Mouse (Mus musculus): ENCODE data around the gene Klhl42. TPM values are rescaled to one million over a fixed set of nuclear protein-coding genes. Genes with fewer than 3 reads are reported as not detected.

Klhl42 gene
- polyA plus RNA-seq, 2 experiments, result 1.9 to 2.0 TPM

DNA sequence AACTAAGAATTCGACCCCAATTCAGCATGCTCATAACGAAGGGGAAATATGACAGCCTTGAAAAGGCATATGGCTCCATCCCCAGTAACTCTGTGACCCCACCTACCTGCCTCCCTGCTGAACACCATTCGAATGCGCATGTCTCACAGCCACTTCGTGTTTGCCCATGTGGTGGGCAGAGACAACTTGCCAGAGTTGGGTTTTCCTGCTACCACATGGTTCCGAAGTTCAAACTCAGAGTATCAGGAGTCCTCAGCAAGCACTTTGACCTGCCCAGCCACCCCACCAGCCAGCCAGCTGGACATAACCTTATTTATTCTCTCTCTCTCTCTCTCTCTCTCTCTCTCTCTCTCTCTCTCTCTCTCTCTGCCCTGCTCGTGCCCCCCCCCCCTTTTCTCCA is 3.4 kb upstream of the Klhl42 start:
- H3K4me1 ChIP-seq (replicated peaks; ENCODE audit: control insufficient read depth in 2 of 2, insufficient read depth in 2 of 2, low read length in 1 of 2), result peaks cover 2 to 7% of the 10 kb centered on the region in 2 experiments; a peak in 2 of 4 replicates
- DNase-seq (ENCODE audit: low read depth in 3 of 3, low spot score in 3 of 3), result no peak
- H3K27me3 ChIP-seq (ENCODE audit: control insufficient read depth, insufficient read depth, low read length), result peaks cover 5% of the 10 kb centered on the region; the same call in 1 of the 2 replicates
- TF ChIP-seq CTCF (IDR thresholded peaks at IDR 0.05; ENCODE audit: low read depth), result no peak
- no peak overlapping the region for H3K4me2 ChIP-seq (ENCODE audit: low read depth)
- H3K4me3 ChIP-seq (ENCODE audit: insufficient read depth in 1 of 2, low read depth in 2 of 2, low read length in 2 of 2), result no peak overlapping the region
- H3K9me3 ChIP-seq (ENCODE audit: control insufficient read depth, low read length), result no peaks in the 10 kb centered on the region
- H3K27ac ChIP-seq, result no peak overlapping the region
- no peak for ATAC-seq (ENCODE audit: insufficient read depth)
- H3K36me3 ChIP-seq (replicated peaks; ENCODE audit: control insufficient read depth, insufficient read depth, low read depth), result no peaks in the 10 kb centered on the region
- no peak overlapping the region for H3K9ac ChIP-seq (replicated peaks)
- 46% methylated on average over 7 of the region's 7 CpGs for WGBS (ENCODE audit: insufficient replicate concordance)

DNA sequence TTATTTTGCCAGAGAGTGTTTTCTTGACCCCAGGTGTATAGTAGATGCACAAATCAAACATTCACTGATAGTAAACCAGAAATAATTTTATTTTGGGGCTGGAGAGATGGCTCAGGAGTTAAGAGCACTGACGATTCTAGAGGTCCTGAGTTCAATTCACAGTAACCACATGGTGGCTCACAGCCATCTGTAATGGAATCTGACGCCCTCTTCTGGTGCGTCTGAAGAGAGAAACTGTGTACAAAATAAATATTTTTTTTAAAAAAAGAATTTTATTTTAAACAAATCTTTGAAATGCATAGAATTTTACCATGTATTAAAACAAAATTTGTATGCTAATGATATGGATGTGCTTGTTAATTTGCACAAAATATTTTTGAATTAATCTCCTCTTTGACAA is 2.7 kb upstream of the Klhl42 start:
- H3K4me2 ChIP-seq (ENCODE audit: low read depth), result no peak overlapping the region

DNA sequence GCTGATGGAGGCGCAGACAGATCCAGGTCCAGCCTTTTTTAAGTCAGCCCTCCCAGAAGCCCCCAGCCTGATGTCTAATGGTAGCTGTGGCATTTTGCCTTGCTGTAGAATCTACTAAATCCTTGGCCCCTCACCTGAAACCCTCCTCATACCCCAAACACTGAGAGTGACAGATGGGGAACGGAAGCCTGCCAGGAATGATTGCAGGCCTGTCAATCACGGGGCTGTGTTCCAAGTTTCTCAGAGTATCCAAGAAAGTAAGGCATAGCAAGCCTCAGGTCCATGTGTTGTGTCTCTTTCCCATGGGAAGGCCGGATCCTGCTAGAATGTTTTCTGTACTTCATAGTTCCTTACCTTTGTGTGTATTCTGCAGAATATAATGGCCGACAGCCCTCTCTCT is 988 bp upstream of the Klhl42 start:
- peaks cover 2 to 15% of the 10 kb centered on the region in 2 experiments; a peak in 2 of 4 replicates for H3K4me1 ChIP-seq (replicated peaks; ENCODE audit: control insufficient read depth in 2 of 2, insufficient read depth in 2 of 2, low read length in 1 of 2)
- ATAC-seq (ENCODE audit: insufficient read depth) (no peak), DNase-seq (ENCODE audit: low read depth in 3 of 3, low spot score in 3 of 3) (no peak)
- H3K4me2 ChIP-seq (ENCODE audit: low read depth), result peak overlapping the region; percentile 78
- no peaks in the 10 kb centered on the region for H3K36me3 ChIP-seq (replicated peaks; ENCODE audit: control insufficient read depth, insufficient read depth, low read depth)
- no peak overlapping the region for H3K9ac ChIP-seq (replicated peaks)
- no peak overlapping the region for H3K4me3 ChIP-seq (ENCODE audit: insufficient read depth in 1 of 2, low read depth in 2 of 2, low read length in 2 of 2)
- TF ChIP-seq EP300 (IDR thresholded peaks at IDR 0.05; ENCODE audit: low read depth) (no peak), CTCF (IDR thresholded peaks at IDR 0.05; ENCODE audit: low read depth) (no peak)
- no peaks in the 10 kb centered on the region for H3K9me3 ChIP-seq (ENCODE audit: control insufficient read depth, low read length)
- H3K27me3 ChIP-seq (ENCODE audit: control insufficient read depth, insufficient read depth, low read length), result peaks cover 5% of the 10 kb centered on the region; the same call in 1 of the 2 replicates
- 71% methylated on average over 5 of the region's 5 CpGs for WGBS (ENCODE audit: insufficient replicate concordance)
- H3K27ac ChIP-seq, result no peak overlapping the region

More for the DNA sequence above, 2.7 kb upstream of the Klhl42 start:
- H3K27ac ChIP-seq, result no peak overlapping the region
- no peak overlapping the region for H3K9ac ChIP-seq (replicated peaks)
- TF ChIP-seq CTCF (IDR thresholded peaks at IDR 0.05; ENCODE audit: low read depth) (no peak), EP300 (IDR thresholded peaks at IDR 0.05; ENCODE audit: low read depth) (no peak)
- peaks cover 5% of the 10 kb centered on the region; the same call in 1 of the 2 replicates for H3K27me3 ChIP-seq (ENCODE audit: control insufficient read depth, insufficient read depth, low read length)
- H3K9me3 ChIP-seq (ENCODE audit: control insufficient read depth, low read length), result no peaks in the 10 kb centered on the region
- DNase-seq (ENCODE audit: low read depth in 3 of 3, low spot score in 3 of 3), result no peak
- 55% methylated on average over 3 of the region's 3 CpGs for WGBS (ENCODE audit: insufficient replicate concordance)
- no peak for ATAC-seq (ENCODE audit: insufficient read depth)
- H3K4me1 ChIP-seq (replicated peaks; ENCODE audit: control insufficient read depth in 2 of 2, insufficient read depth in 2 of 2, low read length in 1 of 2), result peaks cover 2 to 12% of the 10 kb centered on the region in 2 experiments; a peak in 2 of 4 replicates
- no peaks in the 10 kb centered on the region for H3K36me3 ChIP-seq (replicated peaks; ENCODE audit: control insufficient read depth, insufficient read depth, low read depth)
- H3K4me3 ChIP-seq (ENCODE audit: insufficient read depth in 1 of 2, low read depth in 2 of 2, low read length in 2 of 2), result no peak overlapping the region

DNA sequence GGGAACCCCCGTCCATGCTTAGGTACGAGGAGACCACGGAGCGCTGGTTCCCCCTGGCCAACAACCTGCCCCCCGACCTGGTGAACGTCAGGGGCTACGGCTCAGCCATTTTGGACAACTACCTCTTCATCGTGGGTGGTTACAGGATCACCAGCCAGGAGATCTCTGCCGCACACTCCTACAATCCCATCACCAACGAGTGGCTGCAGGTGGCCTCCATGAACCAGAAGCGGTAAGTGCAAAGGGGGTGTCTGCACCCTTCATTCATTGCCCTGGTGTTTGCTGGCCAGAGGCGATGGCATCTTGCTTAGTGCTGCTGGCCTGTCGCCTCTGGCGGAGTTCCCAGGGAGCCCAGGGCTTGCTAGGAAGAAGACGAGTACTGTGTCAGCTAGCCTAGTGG is 957 bp downstream of the Klhl42 start:
- Histone ChIP-seq H3K4me2 (ENCODE audit: low read depth) (peak overlapping the region; percentile 78), H3K4me3 (ENCODE audit: insufficient read depth in 1 of 2, low read depth in 2 of 2, low read length in 2 of 2) (peak overlapping the region; percentile 61 to 68), H3K9ac (replicated peaks) (peak overlapping the region; percentile 64), H3K27me3 (ENCODE audit: control insufficient read depth, insufficient read depth, low read length) (no peaks in the 10 kb centered on the region), H3K27ac (no peak overlapping the region), H3K4me1 (replicated peaks; ENCODE audit: control insufficient read depth in 2 of 2, insufficient read depth in 2 of 2, low read length in 1 of 2) (peaks cover 2 to 15% of the 10 kb centered on the region in 2 experiments; a peak in 2 of 4 replicates), H3K9me3 (ENCODE audit: control insufficient read depth, low read length) (no peaks in the 10 kb centered on the region), H3K36me3 (replicated peaks; ENCODE audit: control insufficient read depth, insufficient read depth, low read depth) (no peaks in the 10 kb centered on the region; the same call in 1 of the 2 replicates)
- WGBS (ENCODE audit: insufficient replicate concordance), result 1% methylated on average over 15 of the region's 15 CpGs
- DNase-seq (ENCODE audit: low read depth in 3 of 3, low spot score in 3 of 3) (no peak), ATAC-seq (ENCODE audit: insufficient read depth) (peak; percentile 1; the same call in 1 of the 2 replicates)
- TF ChIP-seq EP300 (IDR thresholded peaks at IDR 0.05; ENCODE audit: low read depth), result no peak
- TF ChIP-seq CTCF (IDR thresholded peaks at IDR 0.05; ENCODE audit: low read depth), result no peak

DNA sequence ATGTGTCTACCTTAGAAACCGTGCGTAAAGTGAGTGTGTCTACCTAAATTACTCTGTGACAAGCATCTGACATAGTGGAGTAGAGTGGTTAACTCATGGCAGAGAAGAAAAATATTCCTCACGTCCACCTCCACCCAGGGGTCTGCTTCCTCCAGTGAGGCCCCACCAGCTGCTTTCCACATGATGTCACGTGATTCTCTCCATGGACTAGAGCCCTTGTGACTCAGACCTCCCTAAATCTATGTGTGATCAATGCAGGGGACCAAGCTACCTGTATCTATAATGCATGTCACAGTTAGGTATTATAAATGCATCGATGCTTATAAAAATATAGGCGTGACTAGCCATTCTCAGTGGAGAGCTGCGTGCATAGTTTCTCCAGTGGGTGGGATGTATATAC is 3.6 kb downstream of the Klhl42 start:
- Histone ChIP-seq H3K36me3 (replicated peaks; ENCODE audit: control insufficient read depth, insufficient read depth, low read depth) (no peaks in the 10 kb centered on the region; the same call in 1 of the 2 replicates), H3K9ac (replicated peaks) (no peak overlapping the region), H3K27me3 (ENCODE audit: control insufficient read depth, insufficient read depth, low read length) (no peaks in the 10 kb centered on the region), H3K27ac (no peak overlapping the region), H3K4me1 (replicated peaks; ENCODE audit: control insufficient read depth in 2 of 2, insufficient read depth in 2 of 2, low read length in 1 of 2) (peaks cover 2 to 15% of the 10 kb centered on the region in 2 experiments; a peak in 2 of 4 replicates), H3K4me3 (ENCODE audit: insufficient read depth in 1 of 2, low read depth in 2 of 2, low read length in 2 of 2) (no peak overlapping the region), H3K4me2 (ENCODE audit: low read depth) (no peak overlapping the region), H3K9me3 (ENCODE audit: control insufficient read depth, low read length) (no peaks in the 10 kb centered on the region)
- DNase-seq (ENCODE audit: low read depth in 3 of 3, low spot score in 3 of 3) (no peak), ATAC-seq (ENCODE audit: insufficient read depth) (no peak)
- WGBS (ENCODE audit: insufficient replicate concordance), result 77% methylated on average over 7 of the region's 7 CpGs
- no peak for TF ChIP-seq CTCF (IDR thresholded peaks at IDR 0.05; ENCODE audit: low read depth)
- no peak for TF ChIP-seq EP300 (IDR thresholded peaks at IDR 0.05; ENCODE audit: low read depth)
